Mouse (Mus musculus): Measurements from ENCODE around the gene Pih1d1. TPM values are rescaled to one million over a fixed set of nuclear protein-coding genes. Genes with fewer than 3 reads are reported as not detected.
"Not testable (repeated sequence)": the region's sequence is repeated elsewhere in the genome, so short reads cannot be mapped to it uniquely, and the experiment has no call there.

The Pih1d1 gene
- total RNA-seq, 2 experiments from 2014 or later = 60.0 to 66.7 TPM

DNA sequence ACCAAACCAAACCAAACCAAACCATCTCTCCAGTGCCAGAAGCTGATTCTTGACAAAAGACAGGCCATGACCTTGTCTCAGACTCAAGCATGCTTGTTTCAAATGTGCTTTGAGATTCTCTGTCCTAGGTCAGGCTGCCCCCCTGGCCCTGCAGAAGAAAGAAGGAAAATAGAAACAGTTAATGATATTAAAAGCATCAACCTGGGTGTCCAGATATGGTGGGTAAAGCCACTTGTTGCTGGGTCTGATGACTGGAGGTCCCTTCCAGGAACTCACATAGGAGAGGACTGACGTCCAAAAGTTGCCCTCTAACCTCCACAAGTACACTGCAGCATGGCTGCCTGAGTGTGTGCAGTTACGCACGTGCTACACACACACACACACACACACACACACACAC lies 6.8 kb downstream of the Pih1d1 start:
- intact Hi-C loops (cut with DNase I) = loop anchor here (5.0 to 10.0 kb wide), 2 partner anchors 36 to 204 kb away; partner anchors contain the start of gene Ppfia3
- no peak for DNase-seq (ENCODE audit: extremely low spot score in 1 of 2, low spot score in 2 of 2)

DNA sequence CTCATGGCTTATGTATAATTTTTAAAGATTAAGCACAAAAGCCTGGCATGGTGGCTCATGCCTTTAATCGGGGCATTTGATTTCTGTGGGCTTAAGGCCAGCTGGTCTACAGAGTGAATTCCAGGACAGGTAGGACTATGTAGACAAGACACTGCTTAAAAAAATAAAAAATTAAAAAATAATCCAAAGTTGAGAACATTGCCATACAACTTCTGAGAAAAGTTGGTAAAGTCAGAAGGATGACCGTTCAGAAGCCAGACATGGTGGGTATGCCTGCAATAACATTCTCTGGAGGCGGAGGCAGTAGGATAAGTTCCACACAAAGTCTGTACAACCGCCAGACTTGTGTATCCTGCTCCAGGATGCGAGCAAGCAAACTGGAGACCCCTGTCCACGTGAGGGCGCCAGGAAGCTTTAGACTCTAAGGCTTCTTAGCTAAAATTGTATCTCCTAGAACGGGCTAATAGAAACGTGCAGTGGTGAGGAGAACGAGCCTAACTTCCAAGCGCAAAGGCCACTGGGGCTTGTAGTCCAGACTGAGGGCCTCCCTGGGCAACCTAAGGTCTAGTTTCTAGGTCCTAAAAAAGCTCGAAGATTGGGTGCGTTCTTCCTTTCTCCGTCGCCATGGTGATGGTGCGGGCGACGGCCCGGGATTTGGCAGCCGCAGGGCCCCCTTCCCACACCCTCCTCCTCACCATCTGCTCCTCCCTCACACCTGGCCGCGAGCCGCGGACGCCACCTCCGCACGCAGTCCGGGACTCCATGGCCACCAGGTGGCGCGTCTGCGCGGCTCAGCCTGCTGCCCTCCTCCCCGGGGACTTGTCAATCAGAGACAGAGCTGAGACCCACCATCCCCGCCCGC lies 7.7 kb downstream of the Pih1d1 start:
- intact Hi-C loops (cut with DNase I) = loop anchor here (2.0 to 10.0 kb wide), 3 partner anchors 35 to 203 kb away; partner anchors contain the start of gene Ppfia3
- DNase-seq (ENCODE audit: extremely low spot score in 1 of 2, low spot score in 2 of 2) = peak; percentile 89 to 94

DNA sequence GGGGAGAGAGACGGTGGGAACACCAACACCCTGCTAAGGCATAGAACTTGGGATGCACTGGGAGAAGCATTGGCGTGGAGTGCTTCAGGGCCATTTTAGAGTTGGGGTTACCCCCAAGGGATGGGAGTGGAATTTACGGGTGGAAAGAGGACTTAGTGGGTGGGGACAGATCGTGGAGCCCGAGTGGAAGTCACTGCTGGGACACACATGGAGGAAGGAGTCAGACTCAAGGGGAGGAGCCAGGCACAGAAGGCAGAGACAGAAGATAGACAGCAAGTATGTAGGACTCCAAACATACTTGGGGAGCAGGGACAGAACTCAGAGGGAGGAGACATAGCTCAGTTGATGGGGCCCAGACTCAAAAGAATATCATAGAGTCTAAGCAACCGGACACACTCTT lies 8.4 kb downstream of the Pih1d1 start:
- intact Hi-C loops (cut with DNase I) = loop anchor here (2.0 to 10.0 kb wide), 3 partner anchors 35 to 202 kb away; partner anchors contain the start of gene Ppfia3
- peak in 1 of 2 experiments; percentile 33 for DNase-seq (ENCODE audit: extremely low spot score in 1 of 2, low spot score in 2 of 2)

DNA sequence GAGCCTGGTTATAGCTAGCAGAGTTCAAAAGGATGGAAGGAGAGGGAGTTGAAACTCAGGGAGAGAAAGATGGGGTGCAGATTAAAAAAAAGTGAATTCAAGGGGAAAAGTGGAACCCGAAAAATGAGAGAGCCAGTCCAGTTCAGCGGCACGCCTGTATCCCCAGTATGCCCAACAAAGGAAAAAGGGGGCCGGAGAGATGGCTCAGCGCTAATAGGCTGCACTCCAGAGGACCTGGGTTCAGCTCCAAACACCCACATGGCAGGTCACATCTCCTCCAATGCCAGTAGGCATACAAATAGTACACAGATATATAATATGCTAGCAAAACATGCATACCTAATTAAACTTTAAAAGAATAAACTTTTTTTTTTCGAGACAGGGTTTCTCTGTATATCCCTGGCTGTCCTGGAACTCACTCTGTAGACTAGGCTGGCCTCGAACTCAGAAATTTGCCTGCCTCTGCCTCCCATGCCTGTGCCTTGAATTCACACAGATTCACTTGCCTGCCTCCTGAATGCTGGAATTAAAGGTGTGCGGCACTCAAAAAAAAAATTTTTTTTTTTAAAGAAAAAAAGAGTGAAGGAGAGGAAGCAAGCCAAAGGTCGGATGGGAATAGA lies 9.0 kb downstream of the Pih1d1 start:
- intact Hi-C loops (cut with DNase I) = loop anchor here (2.0 to 10.0 kb wide), 3 partner anchors 34 to 202 kb away; partner anchors contain the start of gene Ppfia3
- peak in 1 of 2 experiments; percentile 23 for DNase-seq (ENCODE audit: extremely low spot score in 1 of 2, low spot score in 2 of 2)

DNA sequence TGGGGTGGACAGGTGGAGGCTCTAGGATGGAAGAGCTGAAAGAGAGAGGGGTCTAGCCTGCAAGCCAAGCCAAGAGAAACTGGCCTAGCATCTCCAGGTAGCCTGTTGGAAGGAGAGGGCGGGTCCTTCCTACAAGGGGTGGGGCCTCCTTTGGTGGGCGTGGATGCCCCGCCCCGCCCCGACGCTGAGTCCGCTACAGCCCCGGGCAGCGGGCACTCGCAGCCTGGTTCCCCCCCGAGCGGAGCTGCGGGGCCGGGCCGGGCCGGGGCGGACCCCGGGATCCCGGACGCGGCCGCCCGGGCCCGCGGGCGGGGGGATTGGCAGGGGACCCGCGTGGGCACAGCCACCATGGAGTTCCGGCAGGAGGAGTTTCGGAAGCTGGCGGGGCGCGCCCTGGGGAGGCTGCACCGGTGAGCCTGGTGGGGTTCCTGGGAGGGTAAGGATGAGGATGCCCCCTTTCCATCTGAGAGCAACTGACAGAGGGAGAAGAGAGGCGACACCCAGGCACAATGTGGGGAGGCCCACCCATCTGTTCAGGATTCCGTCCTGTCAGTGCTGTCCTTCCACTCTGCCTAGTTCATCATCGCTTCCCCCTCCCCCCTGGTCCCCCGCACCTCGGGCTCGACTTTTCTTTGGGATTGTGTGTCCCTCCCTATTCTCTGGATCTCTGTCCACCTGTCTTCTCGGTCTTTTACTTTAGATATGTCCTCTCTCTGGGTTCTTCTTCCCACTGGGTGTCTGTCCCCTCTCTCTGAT lies 9.8 kb downstream of the Pih1d1 start, which contains the start of gene Slc17a7:
Gene Slc17a7 (plus strand): TSS at position 215 of the 756 bp plus-strand sequence.
- DNase-seq (ENCODE audit: extremely low spot score in 1 of 2, low spot score in 2 of 2) = peak in 1 of 2 experiments; percentile 63
- intact Hi-C loops (cut with DNase I) = loop anchor here (2.0 to 10.0 kb wide), 3 partner anchors 33 to 201 kb away; partner anchors contain the start of gene Ppfia3

DNA sequence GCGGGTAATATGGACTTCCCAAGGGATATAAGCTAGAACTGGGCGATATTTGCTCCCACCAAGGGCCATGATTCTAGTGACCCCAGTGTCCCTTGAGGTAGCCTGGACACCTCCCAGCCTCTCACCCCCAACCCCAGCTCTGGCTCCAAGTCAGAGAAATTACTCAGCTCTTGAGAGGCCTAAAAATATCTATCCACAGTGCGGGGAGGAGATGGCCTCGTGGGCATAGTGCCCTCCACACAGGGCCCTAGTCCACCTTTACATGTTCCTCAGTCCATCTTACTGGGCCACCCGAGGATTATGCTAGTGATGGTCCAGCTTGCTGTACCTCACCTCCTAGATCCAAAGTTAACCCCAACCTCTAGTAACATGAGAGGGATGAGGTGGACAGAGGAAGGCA lies 10.7 kb downstream of the Pih1d1 start:
- intact Hi-C loops (cut with DNase I) = loop anchor here (5.0 to 10.0 kb wide), 2 partner anchors 32 to 200 kb away; partner anchors contain the start of gene Ppfia3
- DNase-seq (ENCODE audit: extremely low spot score in 1 of 2, low spot score in 2 of 2) = no peak

DNA sequence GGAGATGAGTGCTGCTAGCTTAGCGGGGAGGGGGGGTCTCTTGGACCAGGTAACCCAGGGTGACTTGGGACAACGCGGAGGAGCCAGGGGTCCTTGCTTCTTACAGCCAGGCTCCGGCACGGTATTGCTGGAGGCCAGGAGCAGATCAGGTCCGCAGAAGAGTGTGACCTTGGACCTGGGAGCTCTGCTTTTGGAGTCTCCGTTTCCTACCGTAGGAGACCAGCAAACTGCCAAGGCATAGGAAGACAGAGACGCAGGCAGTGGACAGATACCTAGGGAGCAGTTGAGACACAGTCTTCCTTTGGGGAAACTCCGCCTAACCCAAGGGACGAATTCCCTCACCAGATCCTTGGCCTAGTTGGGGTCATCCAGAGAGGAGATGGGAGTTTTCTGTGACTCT lies 11.6 kb downstream of the Pih1d1 start:
- DNase-seq (ENCODE audit: extremely low spot score in 1 of 2, low spot score in 2 of 2) = no peak
- intact Hi-C loops (cut with DNase I) = loop anchor here (10.0 kb wide), 1 partner anchor 199 kb away; the partner anchor contains the start of gene Ppfia3

DNA sequence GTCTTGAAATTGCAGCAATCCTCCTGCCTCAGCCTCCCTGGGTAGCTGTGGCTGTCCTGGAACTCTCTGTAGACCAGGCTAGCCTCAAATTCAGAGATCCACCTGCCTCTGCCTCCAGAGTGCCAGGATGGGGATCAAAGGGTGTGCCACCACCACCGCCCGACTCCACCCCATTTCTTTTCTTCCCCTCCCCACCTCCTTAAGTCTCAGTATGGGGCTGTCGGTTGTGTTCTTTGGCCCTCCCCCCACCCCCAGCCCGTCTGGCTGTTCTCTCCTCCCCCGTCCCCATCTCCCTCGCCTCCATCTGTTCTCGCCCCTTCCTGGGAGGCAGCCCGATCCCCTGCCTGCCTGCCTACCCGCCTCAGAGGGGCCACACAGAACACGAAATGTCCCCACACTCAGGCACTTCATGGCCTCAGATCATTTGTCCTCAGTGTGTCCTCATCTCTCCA lies 12.9 kb downstream of the Pih1d1 start:
- intact Hi-C loops (cut with DNase I) = loop anchor here (10.0 kb wide), 1 partner anchor 198 kb away; the partner anchor contains the start of gene Ppfia3
- no peak for DNase-seq (ENCODE audit: extremely low spot score in 1 of 2, low spot score in 2 of 2)

DNA sequence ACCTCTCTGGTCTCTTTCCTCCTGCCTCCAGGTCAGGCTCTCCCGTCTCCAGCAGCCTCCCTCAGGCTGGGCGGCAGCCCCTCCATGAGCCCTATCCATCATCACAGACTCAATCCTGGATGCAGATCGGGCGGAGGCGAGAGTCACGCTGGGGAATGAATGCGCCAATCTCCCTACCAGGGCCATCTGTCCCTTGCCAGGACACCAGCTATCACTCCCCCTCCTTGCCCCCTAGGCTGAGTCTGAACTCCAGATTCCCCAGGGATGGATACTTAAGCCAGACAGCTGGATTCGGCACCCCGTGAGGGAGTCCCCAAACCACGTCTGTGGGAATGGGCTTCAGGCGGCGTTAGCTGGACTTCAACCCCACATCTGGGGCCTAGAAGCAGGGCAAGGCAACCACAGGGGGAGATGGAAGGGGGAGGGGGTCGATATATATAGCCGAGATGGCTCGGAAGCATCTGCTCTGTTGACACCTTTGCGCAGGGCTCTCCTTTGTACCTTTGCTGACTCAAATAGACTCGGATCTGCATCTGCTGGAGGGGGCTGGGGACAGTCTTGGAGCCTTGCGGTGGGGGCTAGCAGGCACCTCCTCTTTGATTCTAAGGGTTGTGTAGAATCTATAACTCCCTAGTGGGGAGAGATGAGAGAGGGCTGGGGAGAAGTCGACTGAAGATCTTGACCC lies 13.8 kb downstream of the Pih1d1 start:
- DNase-seq (ENCODE audit: extremely low spot score in 1 of 2, low spot score in 2 of 2) = no peak
- intact Hi-C loops (cut with DNase I) = loop anchor here (10.0 kb wide), 1 partner anchor 197 kb away; the partner anchor contains the start of gene Ppfia3

DNA sequence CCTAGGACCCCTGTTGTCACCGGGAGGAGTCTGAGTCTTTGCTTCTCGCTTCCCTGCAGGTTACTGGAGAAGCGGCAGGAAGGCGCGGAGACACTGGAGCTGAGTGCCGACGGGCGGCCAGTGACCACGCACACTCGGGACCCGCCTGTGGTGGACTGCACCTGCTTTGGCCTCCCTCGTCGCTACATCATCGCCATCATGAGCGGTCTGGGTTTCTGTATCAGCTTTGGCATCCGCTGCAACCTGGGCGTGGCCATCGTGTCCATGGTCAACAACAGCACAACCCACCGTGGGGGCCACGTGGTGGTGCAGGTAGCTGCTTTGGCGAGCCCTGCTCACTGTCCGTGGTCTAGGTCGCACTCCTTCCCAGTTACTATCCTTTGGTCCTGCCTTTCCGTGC lies 14.6 kb downstream of the Pih1d1 start:
- intact Hi-C loops (cut with DNase I) = loop anchor here (10.0 kb wide), 1 partner anchor 196 kb away; the partner anchor contains the start of gene Ppfia3
- no peak for DNase-seq (ENCODE audit: extremely low spot score in 1 of 2, low spot score in 2 of 2)

DNA sequence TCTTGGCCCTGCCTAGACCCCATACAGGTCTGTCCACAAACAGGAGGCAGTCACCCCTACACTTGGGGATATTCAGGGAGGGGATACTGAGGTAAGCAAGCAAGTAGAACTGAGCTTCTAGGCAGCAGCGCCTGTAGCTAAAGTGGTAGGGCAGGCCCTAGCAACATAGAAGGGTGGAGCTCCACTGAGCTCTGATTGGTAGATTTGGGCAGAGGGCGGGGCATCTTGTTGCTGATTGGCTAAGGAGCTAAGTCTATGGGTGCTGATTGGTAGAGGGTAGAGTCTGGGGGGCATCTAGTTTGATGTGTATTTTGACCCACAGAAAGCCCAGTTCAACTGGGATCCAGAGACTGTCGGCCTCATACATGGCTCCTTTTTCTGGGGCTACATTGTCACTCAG lies 15.4 kb downstream of the Pih1d1 start:
- intact Hi-C loops (cut with DNase I) = loop anchor here (10.0 kb wide), 1 partner anchor 195 kb away; the partner anchor contains the start of gene Ppfia3
- DNase-seq (ENCODE audit: extremely low spot score in 1 of 2, low spot score in 2 of 2) = no peak

DNA sequence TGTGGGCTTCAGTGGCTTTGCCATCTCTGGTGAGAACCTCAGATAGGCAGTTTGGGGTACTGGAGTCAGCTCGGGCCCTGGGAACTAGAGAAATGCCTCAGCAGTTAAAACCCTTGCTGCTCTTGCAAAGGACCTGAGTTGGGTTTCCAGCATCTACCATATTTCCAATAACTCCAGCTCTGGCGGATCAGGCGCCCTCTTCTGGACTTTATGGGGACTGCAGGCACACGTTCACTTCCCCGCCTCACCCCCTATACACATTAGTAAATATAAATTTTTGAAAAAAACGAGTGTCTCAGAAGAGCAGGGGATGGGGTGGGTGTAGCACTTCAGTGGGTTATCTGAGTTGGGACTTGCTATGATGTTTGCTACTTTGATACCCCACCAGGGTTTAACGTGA lies 18.9 kb downstream of the Pih1d1 start:
- intact Hi-C loops (cut with DNase I) = no loop called here
- DNase-seq (ENCODE audit: extremely low spot score in 1 of 2, low spot score in 2 of 2) = no peak

DNA sequence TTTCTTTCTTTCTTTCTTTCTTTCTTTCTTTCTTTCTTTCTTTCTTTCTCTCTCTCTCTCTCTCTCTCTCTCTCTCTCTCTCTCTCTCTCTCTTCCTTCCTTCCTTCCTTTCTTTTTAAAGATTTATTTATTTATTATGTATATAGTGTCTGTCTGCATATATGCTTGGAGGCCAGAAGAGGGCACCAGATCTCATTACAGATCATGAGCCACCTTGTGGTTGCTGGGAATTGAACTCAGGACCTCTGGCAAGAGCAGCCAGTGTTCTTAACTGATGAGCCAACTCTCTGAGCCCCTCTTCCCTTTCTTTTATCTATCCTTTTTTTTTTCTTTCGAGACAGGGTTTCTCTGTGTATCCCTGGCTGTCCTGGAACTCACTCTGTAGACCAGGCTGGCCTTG lies 19.7 kb downstream of the Pih1d1 start:
- DNase-seq (ENCODE audit: extremely low spot score in 1 of 2, low spot score in 2 of 2); intact Hi-C loops (cut with DNase I): not testable (repeated sequence)

DNA sequence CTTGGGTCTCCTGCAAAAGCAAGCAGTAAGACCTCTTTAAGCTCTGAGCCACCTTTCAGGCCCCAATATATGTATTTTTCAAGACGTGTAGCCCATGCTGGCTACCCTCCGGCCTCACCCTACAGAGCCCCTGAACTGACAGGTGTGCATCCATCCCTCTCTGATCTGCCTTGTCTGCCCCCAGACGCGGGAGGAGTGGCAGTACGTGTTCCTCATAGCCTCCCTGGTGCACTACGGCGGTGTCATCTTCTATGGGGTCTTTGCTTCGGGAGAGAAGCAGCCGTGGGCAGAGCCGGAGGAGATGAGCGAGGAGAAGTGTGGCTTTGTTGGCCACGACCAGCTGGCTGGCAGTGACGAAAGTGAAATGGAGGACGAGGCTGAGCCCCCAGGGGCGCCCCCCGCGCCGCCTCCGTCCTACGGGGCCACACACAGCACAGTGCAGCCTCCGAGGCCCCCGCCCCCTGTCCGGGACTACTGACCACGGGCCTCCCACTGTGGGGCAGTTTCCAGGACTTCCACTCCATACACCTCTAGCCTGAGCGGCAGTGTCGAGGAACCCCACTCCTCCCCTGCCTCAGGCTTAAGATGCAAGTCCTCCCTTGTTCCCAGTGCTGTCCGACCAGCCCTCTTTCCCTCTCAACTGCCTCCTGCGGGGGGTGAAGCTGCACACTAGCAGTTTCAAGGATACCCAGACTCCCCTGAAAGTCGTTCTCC lies 20.6 kb downstream of the Pih1d1 start:
- DNase-seq (ENCODE audit: extremely low spot score in 1 of 2, low spot score in 2 of 2) = no peak
- intact Hi-C loops (cut with DNase I) = no loop called here

DNA sequence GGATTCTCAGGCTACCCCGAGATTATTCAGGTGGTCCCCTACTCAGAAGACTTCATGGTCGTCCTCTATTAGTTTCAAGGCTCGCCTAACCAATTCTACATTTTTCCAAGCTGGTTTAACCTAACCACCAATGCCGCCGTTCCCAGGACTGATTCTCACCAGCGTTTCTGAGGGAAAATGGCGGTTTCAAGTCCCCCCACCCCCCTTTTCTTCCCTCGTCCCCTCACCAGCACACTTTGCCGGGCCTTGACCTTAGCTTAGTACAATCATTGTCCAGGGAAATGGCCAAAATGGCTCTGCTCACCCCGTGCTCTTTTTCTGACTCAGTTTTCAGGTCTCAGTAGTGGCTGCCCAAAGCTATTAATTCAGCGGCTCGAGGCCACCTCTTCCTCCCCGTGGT lies 21.3 kb downstream of the Pih1d1 start:
- DNase-seq (ENCODE audit: extremely low spot score in 1 of 2, low spot score in 2 of 2) = no peak
- intact Hi-C loops (cut with DNase I) = no loop called here

DNA sequence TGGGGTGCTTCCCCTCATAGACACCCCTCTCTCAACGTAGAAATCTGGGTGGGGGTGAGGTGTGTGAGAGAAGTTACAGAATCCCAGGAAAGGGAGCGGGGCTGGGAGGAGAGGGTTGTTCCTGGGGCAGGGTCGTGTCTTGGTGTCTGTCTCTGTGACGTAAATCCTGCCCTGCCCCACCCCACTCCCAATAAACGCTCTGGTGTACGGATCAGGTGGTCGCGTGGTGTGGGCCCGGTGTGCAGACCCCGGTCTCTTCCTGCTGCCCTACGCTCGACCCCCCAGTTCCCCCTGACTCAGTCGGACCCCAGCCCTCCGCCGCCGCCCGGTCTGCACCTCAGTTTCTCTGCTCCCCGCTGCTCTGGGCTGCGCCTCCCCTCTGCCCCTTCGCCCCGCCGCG lies 21.8 kb downstream of the Pih1d1 start:
- intact Hi-C loops (cut with DNase I) = no loop called here

DNA sequence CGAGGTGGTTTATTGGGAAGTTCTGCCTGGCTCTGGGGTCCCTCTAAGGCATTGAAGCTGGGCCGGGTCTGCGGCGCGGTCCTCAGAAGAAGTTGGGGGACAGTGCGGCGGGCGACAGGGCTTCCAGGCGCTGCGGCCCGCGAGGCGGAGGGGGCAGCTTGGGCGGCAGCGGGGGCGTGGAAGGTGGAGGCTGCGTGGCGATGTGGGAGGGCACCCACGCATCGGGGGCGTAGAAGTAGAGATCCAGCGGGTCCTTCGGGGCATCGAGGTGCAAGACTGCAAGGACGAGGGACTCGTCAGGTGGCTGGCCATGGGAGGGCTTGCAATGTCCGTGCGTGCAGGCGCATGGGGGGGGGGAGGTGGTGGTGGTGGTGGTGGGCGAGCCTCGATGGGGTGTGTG lies 22.3 kb downstream of the Pih1d1 start:
- intact Hi-C loops (cut with DNase I) = no loop called here
- DNase-seq (ENCODE audit: extremely low spot score in 1 of 2, low spot score in 2 of 2) = peak in 1 of 2 experiments; percentile 57

More for the DNA sequence above, 21.8 kb downstream of the Pih1d1 start:
- DNase-seq (ENCODE audit: extremely low spot score in 1 of 2, low spot score in 2 of 2) = no peak
